Mouse (Mus musculus) CH12.LX (cell line): ENCODE measurements around the gene Bag1.

Experiments
- CHD2 ChIP-seq: IDR thresholded peaks from 2 replicates; pipeline ENCODE4 v1.6.1; 2011; ENCODE audit warnings: low read length, improper control_type of control experiment
- CTCF ChIP-seq, 2 experiments: IDR thresholded peaks in 1 of 2; conservative IDR thresholded peaks in 1 of 2; 2 replicates each; pipeline ENCODE4 v1.5.1; 2011 to 2012; ENCODE audit warnings: low read depth in 2 of 2, low read length in 2 of 2, improper control_type of control experiment in 1 of 2, inconsistent platforms in 1 of 2, mild to moderate bottlenecking in 1 of 2, moderate library complexity in 1 of 2
- EP300 ChIP-seq: IDR thresholded peaks from 2 replicates; pipeline ENCODE4 v1.6.1; 2011; ENCODE audit warnings: low read length, improper control_type of control experiment
- GABPA ChIP-seq: IDR thresholded peaks from 2 replicates; pipeline ENCODE4 v1.6.1; 2012; ENCODE audit warnings: low read depth, low read length, improper control_type of control experiment, inconsistent platforms; ENCODE audit not compliant: insufficient replicate concordance
- MAZ ChIP-seq: IDR thresholded peaks from 2 replicates; pipeline ENCODE4 v1.6.1; 2012; ENCODE audit warnings: low read depth, mild to moderate bottlenecking, inconsistent platforms, low read length, improper control_type of control experiment, moderate library complexity
- POLR2A ChIP-seq: IDR thresholded peaks from 2 replicates; pipeline ENCODE4 v1.6.1; 2011; ENCODE audit warnings: low read depth, mild to moderate bottlenecking, improper control_type of control experiment, low read length
- RCOR1 ChIP-seq: conservative IDR thresholded peaks from 2 replicates; pipeline ENCODE4 v1.6.1; 2012; ENCODE audit warnings: low read depth, mild to moderate bottlenecking, inconsistent platforms, low read length, improper control_type of control experiment

DNA sequence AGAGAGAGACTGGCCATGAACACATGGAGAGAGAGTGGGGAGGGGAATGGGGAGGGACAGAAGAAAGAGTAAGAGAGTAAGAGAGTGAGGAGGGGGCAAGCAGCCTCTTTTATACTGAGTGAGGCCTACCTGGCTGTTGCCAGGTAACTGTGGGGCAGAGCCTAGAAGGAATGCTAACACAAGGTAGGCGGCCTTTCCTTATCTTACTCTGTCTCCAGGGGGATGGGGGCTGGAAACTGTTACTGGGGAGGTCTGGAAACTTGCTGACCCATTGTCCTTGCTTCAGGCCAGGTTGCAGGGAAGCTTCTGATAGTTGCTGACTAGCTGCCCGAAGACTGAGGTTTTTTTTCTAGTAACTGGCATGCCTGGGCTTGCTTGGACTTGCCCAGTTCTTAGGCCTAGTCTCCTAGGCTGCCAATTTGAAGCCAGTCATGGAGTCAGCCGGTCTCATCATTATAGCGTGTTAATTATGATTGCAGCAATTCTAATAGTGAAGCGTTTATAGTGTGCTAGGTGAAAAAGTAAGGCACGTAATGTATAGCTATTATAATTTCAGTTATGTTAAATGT lies 49.5 kb downstream of the Bag1 start:
- TF ChIP-seq CHD2 (no peak), POLR2A (no peak), GABPA (no peak), CTCF (conservative IDR thresholded peaks at IDR 0.05 in 1 of 2, IDR thresholded peaks at IDR 0.05 in 1 of 2; ENCODE audit: low read depth in 2 of 2, low read length in 2 of 2) (no peak), RCOR1 (no peak), EP300 (no peak), MAZ (no peak)
